Mouse (Mus musculus) mature B cell (primary cell): ENCODE results near the gene Slc27a4.

Source experiments
- in situ Hi-C: fragments of 300-500 bp; cut with MboI; formaldehyde crosslinking; loops from 2 replicates; pipeline ENCODE4 v1.14.3; 2019

The Slc27a4 gene

GRCm38 (mm10) chr2:29820025-29820817 is 17.8 kb downstream of the Slc27a4 start, which contains the start of gene Urm1:
Gene Urm1, plus strand, starts transcription at chr2:29820075.
- in situ Hi-C loops: no loop called here

- in situ Hi-C loops: no loop called here
Measured at GRCm38 (mm10) chr2:29826318-29826925, 24.0 kb downstream of the Slc27a4 start.

GRCm38 (mm10) chr2:29826926-29827708 is 24.7 kb downstream of the Slc27a4 start:
- in situ Hi-C loops: no loop called here

- in situ Hi-C loops: no loop called here
Measured at GRCm38 (mm10) chr2:29827709-29828024, 25.2 kb downstream of the Slc27a4 start.

GRCm38 (mm10) chr2:29831106-29831505 is 28.7 kb downstream of the Slc27a4 start:
- in situ Hi-C loops: no loop called here

GRCm38 (mm10) chr2:29833796-29834195 is 31.4 kb downstream of the Slc27a4 start:
- in situ Hi-C loops: no loop called here

- in situ Hi-C loops: no loop called here
Measured at GRCm38 (mm10) chr2:29835391-29835899, 33.0 kb downstream of the Slc27a4 start.

- in situ Hi-C loops: no loop called here
Measured at GRCm38 (mm10) chr2:29839460-29839859, 37.0 kb downstream of the Slc27a4 start.

- in situ Hi-C loops: no loop called here
Measured at GRCm38 (mm10) chr2:29843231-29844105, 41.0 kb downstream of the Slc27a4 start.

GRCm38 (mm10) chr2:29844115-29844514 is 41.7 kb downstream of the Slc27a4 start:
- in situ Hi-C loops: no loop called here

- in situ Hi-C loops: no loop called here
Measured at GRCm38 (mm10) chr2:29844661-29845060, 42.2 kb downstream of the Slc27a4 start.

- in situ Hi-C loops: no loop called here
Measured at GRCm38 (mm10) chr2:29845636-29846035, 43.2 kb downstream of the Slc27a4 start.

- in situ Hi-C loops: no loop called here
Measured at GRCm38 (mm10) chr2:29846061-29846853, 43.8 kb downstream of the Slc27a4 start.

- in situ Hi-C loops: no loop called here
Measured at GRCm38 (mm10) chr2:29846911-29847310, 44.5 kb downstream of the Slc27a4 start.

GRCm38 (mm10) chr2:29849041-29849440 is 46.6 kb downstream of the Slc27a4 start:
- in situ Hi-C loops: no loop called here

- in situ Hi-C loops: no loop called here
Measured at GRCm38 (mm10) chr2:29849841-29850480, 47.5 kb downstream of the Slc27a4 start.

GRCm38 (mm10) chr2:29852957-29853485 is 50.6 kb downstream of the Slc27a4 start:
- in situ Hi-C loops: no loop called here

- in situ Hi-C loops: no loop called here
Measured at GRCm38 (mm10) chr2:29853736-29854135, 51.3 kb downstream of the Slc27a4 start.

GRCm38 (mm10) chr2:29855585-29856210 is 53.3 kb downstream of the Slc27a4 start:
- in situ Hi-C loops: no loop called here
